Comparison of ENCODE assay signal across 12 mouse cellular contexts in the genomic region with DNA sequence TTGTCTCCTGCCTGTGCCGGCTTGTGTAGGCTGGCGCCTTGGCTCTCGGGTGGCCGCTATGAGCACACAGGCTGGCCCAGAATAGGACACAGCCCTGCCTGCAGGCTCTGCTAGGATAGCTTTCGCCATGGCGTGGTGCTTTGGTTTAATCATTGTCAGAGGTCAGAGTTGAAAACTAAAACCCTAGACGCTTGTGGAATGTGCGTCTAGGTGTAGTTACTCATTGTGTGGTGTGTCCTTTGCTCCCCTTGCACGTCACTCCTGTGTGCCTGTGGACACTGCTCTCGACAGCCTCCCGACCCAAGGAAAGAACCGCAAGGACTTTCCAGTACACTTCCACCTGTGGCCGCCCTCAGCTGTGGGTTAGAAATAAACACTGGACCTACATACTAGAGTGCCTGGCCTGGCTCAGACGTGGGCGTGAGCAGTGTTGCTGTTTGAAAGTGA. TPM values are rescaled to one million over a fixed set of nuclear protein-coding genes. Genes with fewer than 3 reads are reported as not detected.
DNase-seq lines count a peak whose midpoint lies in the region; ATAC-seq and TF ChIP-seq lines count a peak whose summit lies in the region.
"Had no signal": no experiment of that assay in that cellular context is flagged by ENCODE, and none has a peak within 500 bp of the region (broad histone marks: within the 10 kb centered on the region; RNA-seq: fewer than 3 reads in every experiment).

No protein-coding gene starts in this region.

- H3K9ac ChIP-seq in neural tube, embryonic 14.5 days (replicated peaks; ENCODE audit: low read depth, low read length), result no peak overlapping the region
- no peak overlapping the region for H3K9ac ChIP-seq in neural tube, embryonic 15.5 days (replicated peaks)
- no peak overlapping the region for H3K9ac ChIP-seq in intestine, embryonic 16.5 days (ENCODE audit: low read depth, low read length)
- no peak overlapping the region for H3K9ac ChIP-seq in liver, adult 2 months (ENCODE audit: low read depth, low read length)
- no peak overlapping the region for H3K9ac ChIP-seq in midbrain, embryonic 13.5 days (replicated peaks)
- H3K9ac ChIP-seq: neural tube, embryonic 12.5 days had no signal

- H3K27ac ChIP-seq in neural tube, embryonic 14.5 days (ENCODE audit: low read depth, low read length), result no peak overlapping the region
- no peak overlapping the region for H3K27ac ChIP-seq in neural tube, embryonic 15.5 days (replicated peaks)
- H3K27ac ChIP-seq in intestine, embryonic 16.5 days (ENCODE audit: low read length), result peak overlapping the region; percentile 10; the same call in 1 of the 2 replicates
- H3K27ac ChIP-seq in liver, adult 2 months (replicated peaks; ENCODE audit: insufficient read depth, low read depth, low read length), result 0 out of 2 replicates have a peak overlapping the region, but pooled peaks have one; percentile 9
- no peak overlapping the region for H3K27ac ChIP-seq in midbrain, embryonic 13.5 days
- H3K27ac ChIP-seq: neural tube, embryonic 12.5 days had no signal

- H3K79me2 ChIP-seq in liver, adult 2 months (ENCODE audit: control insufficient read depth, insufficient read depth, low read length), result no peaks in the 10 kb centered on the region

- no peak for TF ChIP-seq CTCF in liver, adult 2 months (IDR thresholded peaks at IDR 0.05; ENCODE audit: low read depth, low read length)

- 0 out of 2 replicates have a peak, but pooled peaks cover 5% of the 10 kb centered on the region for H3K4me1 ChIP-seq in neural tube, embryonic 14.5 days (ENCODE audit: control insufficient read depth, insufficient read depth, low read length)
- peaks cover 18% of the 10 kb centered on the region for H3K4me1 ChIP-seq in neural tube, embryonic 15.5 days
- peaks cover 12% of the 10 kb centered on the region for H3K4me1 ChIP-seq in intestine, embryonic 16.5 days (ENCODE audit: control insufficient read depth, insufficient read depth, low read length)
- peaks cover 6% of the 10 kb centered on the region for H3K4me1 ChIP-seq in liver, adult 2 months (ENCODE audit: control insufficient read depth, insufficient read depth, low read length)
- no peaks in the 10 kb centered on the region for H3K4me1 ChIP-seq in midbrain, embryonic 13.5 days (replicated peaks)
- H3K4me1 ChIP-seq: neural tube, embryonic 12.5 days had no signal

- TF ChIP-seq POLR2A in liver, adult 2 months (IDR thresholded peaks at IDR 0.05; ENCODE audit: extremely low read depth, insufficient read depth, low read length), result no peak

- 0 out of 2 replicates have a peak, but pooled peaks cover 8% of the 10 kb centered on the region for H3K36me3 ChIP-seq in neural tube, embryonic 14.5 days (ENCODE audit: control insufficient read depth, insufficient read depth, low read length)
- H3K36me3 ChIP-seq in neural tube, embryonic 15.5 days, result peaks cover 8% of the 10 kb centered on the region; the same call in 1 of the 2 replicates
- peaks cover 3% of the 10 kb centered on the region; the same call in 1 of the 2 replicates for H3K36me3 ChIP-seq in intestine, embryonic 16.5 days (ENCODE audit: control insufficient read depth, insufficient read depth, low read length)
- H3K36me3 ChIP-seq in liver, adult 2 months (ENCODE audit: control insufficient read depth, insufficient read depth, low read length), result peaks cover 6% of the 10 kb centered on the region; the same call in 1 of the 2 replicates
- H3K36me3 ChIP-seq in midbrain, embryonic 13.5 days, result peaks cover 31% of the 10 kb centered on the region

- no peak overlapping the region for H3K4me2 ChIP-seq in neural tube, embryonic 14.5 days (ENCODE audit: low read depth, low read length)
- no peak overlapping the region for H3K4me2 ChIP-seq in neural tube, embryonic 15.5 days
- H3K4me2 ChIP-seq in intestine, embryonic 16.5 days (ENCODE audit: low read depth, low read length), result peak overlapping the region; percentile 42
- H3K4me2 ChIP-seq in midbrain, embryonic 13.5 days (replicated peaks), result no peak overlapping the region
- H3K4me2 ChIP-seq: neural tube, embryonic 12.5 days had no signal

- WGBS in neural tube, embryonic 14.5 days, result 72% methylated on average over 15 of the region's 15 CpGs
- WGBS in neural tube, embryonic 15.5 days, result 66% methylated on average over 15 of the region's 15 CpGs
- WGBS in intestine, embryonic 16.5 days, result 54% methylated on average over 15 of the region's 15 CpGs
- 24% methylated on average over 15 of the region's 15 CpGs for WGBS in liver, adult 2 months
- 88% methylated on average over 15 of the region's 15 CpGs for WGBS in midbrain, embryonic 13.5 days

- ATAC-seq in neural tube, embryonic 14.5 days (ENCODE audit: low read depth), result 0 out of 2 replicates have a peak, but pooled peaks have one; percentile 44
- no peak for ATAC-seq in neural tube, embryonic 15.5 days (ENCODE audit: low FRiP score)
- peak; percentile 89 for ATAC-seq in intestine, embryonic 16.5 days
- ATAC-seq in erythroid progenitor cell, adult 5-6 weeks (replicated peaks; ENCODE audit: low FRiP score, poor library complexity, severe bottlenecking), result no peak
- ATAC-seq in midbrain, embryonic 13.5 days, result no peak
- ATAC-seq: forebrain, embryonic 16.5 days had no signal

- peak; percentile 97 for DNase-seq in liver, adult 2 months (ENCODE audit: extremely low read depth, low read depth, low spot score)
- DNase-seq in yolk sac, embryonic 10.5 days (ENCODE audit: low spot score), result peak; percentile 87
- DNase-seq in retina, embryonic 14.5 days (ENCODE audit: low spot score), result no peak
- DNase-seq: thymus, adult 18-20 months had no signal

- no peaks in the 10 kb centered on the region for H3K27me3 ChIP-seq in neural tube, embryonic 14.5 days (ENCODE audit: control insufficient read depth, insufficient read depth, low read length)
- no peaks in the 10 kb centered on the region for H3K27me3 ChIP-seq in neural tube, embryonic 15.5 days (replicated peaks)
- H3K27me3 ChIP-seq in intestine, embryonic 16.5 days (replicated peaks; ENCODE audit: control insufficient read depth, insufficient read depth, low read length), result no peaks in the 10 kb centered on the region
- no peaks in the 10 kb centered on the region for H3K27me3 ChIP-seq in liver, adult 2 months (ENCODE audit: control insufficient read depth, insufficient read depth, low read length)
- H3K27me3 ChIP-seq in midbrain, embryonic 13.5 days, result no peaks in the 10 kb centered on the region
- H3K27me3 ChIP-seq: neural tube, embryonic 12.5 days had no signal

- H3K4me3 ChIP-seq in neural tube, embryonic 14.5 days (ENCODE audit: low read depth, low read length), result no peak overlapping the region
- no peak overlapping the region for H3K4me3 ChIP-seq in neural tube, embryonic 15.5 days (replicated peaks)
- no peak overlapping the region for H3K4me3 ChIP-seq in intestine, embryonic 16.5 days (ENCODE audit: low read length)
- no peak overlapping the region for H3K4me3 ChIP-seq in liver, adult 2 months (ENCODE audit: insufficient read depth, low read depth, low read length)
- no peak overlapping the region for H3K4me3 ChIP-seq in midbrain, embryonic 13.5 days (replicated peaks)
- H3K4me3 ChIP-seq: neural tube, embryonic 12.5 days had no signal

- H3K9me3 ChIP-seq in neural tube, embryonic 14.5 days (ENCODE audit: control insufficient read depth, low read length), result no peaks in the 10 kb centered on the region
- H3K9me3 ChIP-seq in neural tube, embryonic 15.5 days (replicated peaks), result no peaks in the 10 kb centered on the region
- no peaks in the 10 kb centered on the region for H3K9me3 ChIP-seq in intestine, embryonic 16.5 days (ENCODE audit: control insufficient read depth, low read length)
- H3K9me3 ChIP-seq in midbrain, embryonic 13.5 days, result no peaks in the 10 kb centered on the region
- H3K9me3 ChIP-seq: G1E; neural tube, embryonic 12.5 days had no signal

RNA-seq across cellular contexts. Expression of a gene that starts 53.9 kb away (rescaled TPM):
- 9.4 and 9.5 TPM in 2 replicates for polyA plus RNA-seq in neural tube, embryonic 14.5 days (2014; fragmentation: Nextera tagmentation; extraction: Ambion mirVana)
- polyA plus RNA-seq in neural tube, embryonic 15.5 days (2015; fragmentation: Nextera tagmentation; extraction: Ambion mirVana), result 6.5 and 8.6 TPM in 2 replicates
- 13.4 and 14.9 TPM in 2 replicates for polyA plus RNA-seq in intestine, embryonic 16.5 days (2015; fragmentation: Nextera tagmentation; extraction: Ambion mirVana)
- total RNA-seq in liver, adult 2 months (2014; rRNA removed), result 11.9 and 12.6 TPM in 2 replicates
- 3.8 and 3.9 TPM in 2 replicates for polyA plus RNA-seq in liver, adult 2 months (2012; rRNA removed)
- total RNA-seq in erythroid progenitor cell, adult 5-6 weeks (2015; ENCODE audit: low replicate concordance), result 12.2 and 14.1 TPM in 2 replicates
- total RNA-seq in erythroid progenitor cell, adult 5-6 weeks (2017; ENCODE audit: low replicate concordance), result 17.7 and 26.8 TPM in 2 replicates
- polyA plus RNA-seq in midbrain, embryonic 13.5 days (2015; fragmentation: Nextera tagmentation; extraction: Ambion mirVana), result 10.5 and 11.6 TPM in 2 replicates

RNA-seq across cellular contexts. Expression of a gene that starts 53.9 kb away (rescaled TPM):
- 11.4 TPM in 2 replicates for polyA plus RNA-seq in neural tube, embryonic 14.5 days (2014; fragmentation: Nextera tagmentation; extraction: Ambion mirVana)
- polyA plus RNA-seq in neural tube, embryonic 15.5 days (2015; fragmentation: Nextera tagmentation; extraction: Ambion mirVana), result 10.9 and 13.2 TPM in 2 replicates
- 19.8 and 20.5 TPM in 2 replicates for polyA plus RNA-seq in intestine, embryonic 16.5 days (2015; fragmentation: Nextera tagmentation; extraction: Ambion mirVana)
- total RNA-seq in liver, adult 2 months (2014; rRNA removed), result 12.1 and 13.5 TPM in 2 replicates
- 3.1 and 3.3 TPM in 2 replicates for polyA plus RNA-seq in liver, adult 2 months (2012; rRNA removed)
- total RNA-seq in erythroid progenitor cell, adult 5-6 weeks (2015; ENCODE audit: low replicate concordance), result 32.7 and 71.7 TPM in 2 replicates
- 20.9 and 50.8 TPM in 2 replicates for total RNA-seq in erythroid progenitor cell, adult 5-6 weeks (2017; ENCODE audit: low replicate concordance)
- 14.2 and 16.4 TPM in 2 replicates for polyA plus RNA-seq in midbrain, embryonic 13.5 days (2015; fragmentation: Nextera tagmentation; extraction: Ambion mirVana)

Comparison
In these comparisons a context has a peak if more than half of its experiments do, and no peak if none do; other contexts are left out.
1. ATAC-seq: peak in neural tube, embryonic 14.5 days (single experiment) and intestine, embryonic 16.5 days (single experiment); none in neural tube, embryonic 15.5 days (single experiment), erythroid progenitor cell, adult 5-6 weeks (single experiment) and midbrain, embryonic 13.5 days (single experiment).
2. H3K27ac ChIP-seq: peak in intestine, embryonic 16.5 days (single experiment) and liver, adult 2 months (single experiment); none in neural tube, embryonic 14.5 days (single experiment), neural tube, embryonic 15.5 days (single experiment) and midbrain, embryonic 13.5 days (single experiment).